Mouse (Mus musculus) ES-E14 (cell line): ENCODE results near the gene Eml4. TPM values are rescaled to one million over a fixed set of nuclear protein-coding genes. Genes with fewer than 3 reads are reported as not detected.

Experiments
- DNase-seq: peaks from one replicate; pipeline ENCODE4 v3.0.0-alpha.2; 2013; ENCODE audit warnings: low read depth, low spot score
- H3K27ac ChIP-seq: 2 replicates; pipeline ENCODE4 v1.5.1; 2012; ENCODE audit warnings: low read depth, mild to moderate bottlenecking, low read length, moderate library complexity, mixed read lengths; ENCODE audit not compliant: poor library complexity, insufficient read depth, severe bottlenecking
- H3K36me3 ChIP-seq: 2 replicates; pipeline ENCODE4 v1.6.1; 2012; ENCODE audit warnings: mild to moderate bottlenecking, low read length, moderate library complexity, mixed read lengths; ENCODE audit not compliant: control insufficient read depth, poor library complexity, insufficient read depth, severe bottlenecking
- H3K4me1 ChIP-seq, 2 experiments: fragments of 150-350 bp in 1 of 2; sonication (generic) in 1 of 2; 2 replicates each; pipeline ENCODE4 v1.6.1; 2012; ENCODE audit warnings: low read length in 2 of 2, mild to moderate bottlenecking in 1 of 2, mixed read lengths in 1 of 2; ENCODE audit not compliant: control insufficient read depth in 2 of 2, insufficient read depth in 2 of 2, poor library complexity in 1 of 2
- H3K4me3 ChIP-seq, 2 experiments: fragments of 150-350 bp in 1 of 2; sonication (generic) in 1 of 2; 2 replicates each; pipeline ENCODE4 v1.5.1; 2012; ENCODE audit warnings: low read length in 2 of 2, low read depth in 1 of 2, mild to moderate bottlenecking in 1 of 2, mixed read lengths in 1 of 2; ENCODE audit not compliant: insufficient read depth in 1 of 2, poor library complexity in 1 of 2, severe bottlenecking in 1 of 2
- H3K9ac ChIP-seq: 2 replicates; pipeline ENCODE4 v1.6.1; 2012; ENCODE audit warnings: low read depth, mild to moderate bottlenecking, low read length, mixed read lengths; ENCODE audit not compliant: poor library complexity, insufficient read depth, severe bottlenecking
- H3K9me3 ChIP-seq: fragments of 150-350 bp; sonication (generic); 2 replicates; pipeline ENCODE4 v1.6.1; 2012; ENCODE audit warnings: low read depth, mild to moderate bottlenecking, low read length; ENCODE audit not compliant: control insufficient read depth, insufficient read depth
- CHD2 ChIP-seq: IDR thresholded peaks from 2 replicates; pipeline ENCODE4 v1.6.1; 2014; ENCODE audit warnings: mild to moderate bottlenecking, low read depth, low read length, inconsistent platforms
- HCFC1 ChIP-seq: IDR thresholded peaks from 2 replicates; pipeline ENCODE4 v1.6.1; 2012; ENCODE audit warnings: low read length, inconsistent platforms, borderline replicate concordance; ENCODE audit not compliant: insufficient read depth
- MAFK ChIP-seq: IDR thresholded peaks from 2 replicates; pipeline ENCODE4 v1.6.1; 2014; ENCODE audit warnings: mild to moderate bottlenecking, low read depth, low read length, inconsistent platforms; ENCODE audit not compliant: insufficient read depth
- ZC3H11A ChIP-seq: IDR thresholded peaks from 2 replicates; pipeline ENCODE4 v1.6.1; 2012; ENCODE audit warnings: low read depth, mild to moderate bottlenecking, inconsistent platforms, low read length, borderline replicate concordance
- ZNF384 ChIP-seq: IDR thresholded peaks from 2 replicates; pipeline ENCODE4 v1.6.1; 2012; ENCODE audit warnings: low read depth, low read length, inconsistent platforms
- in situ Hi-C, 2 experiments: fragments of 600-800 bp; cut with MboI; formaldehyde crosslinking; loops; one replicate each; pipeline ENCODE4 v1.15.1; 2025; ENCODE audit warnings: low sequenced_read_pairs in 2 of 2, inconsistent platforms in 1 of 2; ENCODE audit not compliant: unreplicated experiment in 2 of 2
- total RNA-seq: library from RNA; depleted of rRNA; stranded (reverse); fragments of 300-350 nt; gene quantifications from 2 replicates; pipeline ENCODE4 v1.2.3, GENCODE M21; 2012

Eml4 gene
- total RNA-seq, 1 experiment = 43.0 TPM

- in situ Hi-C loops = no loop called here
- no peak for DNase-seq
- Histone ChIP-seq H3K9ac (peak overlapping the region; percentile 26), H3K27ac (no peak overlapping the region), H3K4me3 (peak overlapping the region; percentile 44 to 51), H3K9me3 (no peaks in the 10 kb centered on the region), H3K4me1 (peaks cover 0 to 19% of the 10 kb centered on the region in 2 experiments; a peak in 2 of 4 replicates), H3K36me3 (no peaks in the 10 kb centered on the region)
- no peak for TF ChIP-seq MAFK
- no peak for TF ChIP-seq ZNF384
- TF ChIP-seq CHD2 = no peak
- TF ChIP-seq HCFC1 = no peak
- no peak for TF ChIP-seq ZC3H11A
Measured at GRCm38 (mm10) chr17:83312244-83312918, 38.4 kb upstream of the Eml4 start.

DNA sequence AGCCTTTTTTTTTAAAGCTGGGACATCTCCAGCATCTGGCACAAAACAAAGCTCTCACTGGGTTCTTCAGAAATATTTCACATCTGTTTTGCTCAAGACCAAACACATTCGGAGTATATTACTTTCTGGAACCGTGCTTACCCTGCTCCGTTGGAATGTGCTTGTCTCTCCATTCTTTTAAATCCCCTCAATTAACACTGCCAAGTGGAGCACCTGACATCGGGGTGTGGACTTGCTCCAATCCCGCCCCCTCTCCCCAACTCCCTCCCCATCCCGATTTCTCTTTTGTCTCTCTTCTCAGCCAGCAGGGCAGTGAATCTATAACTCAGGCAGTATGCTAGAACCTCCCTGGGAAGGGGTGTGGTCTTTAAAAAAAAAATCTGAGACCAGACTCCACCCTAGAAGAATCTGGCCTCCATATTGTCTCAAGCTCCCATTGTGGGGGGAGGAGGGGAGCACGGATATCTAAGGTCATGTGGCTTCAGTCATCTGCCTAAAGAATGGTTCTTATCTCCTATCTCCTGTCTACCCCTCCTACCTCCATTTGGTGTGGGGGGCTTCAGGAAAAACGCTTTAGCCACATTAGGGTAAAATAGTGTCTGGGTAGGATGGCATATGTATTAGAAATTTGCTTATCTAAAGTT, 37.6 kb upstream of the Eml4 start:
- Histone ChIP-seq H3K9me3 (no peaks in the 10 kb centered on the region), H3K36me3 (no peaks in the 10 kb centered on the region), H3K4me1 (peaks cover 0 to 19% of the 10 kb centered on the region in 2 experiments; a peak in 2 of 4 replicates), H3K4me3 (no peak overlapping the region), H3K27ac (no peak overlapping the region), H3K9ac (no peak overlapping the region)
- no peak for DNase-seq
- in situ Hi-C loops = no loop called here
- no peak for TF ChIP-seq ZC3H11A
- TF ChIP-seq ZNF384 = peak; percentile 55; the same call in 1 of the 2 replicates

DNA sequence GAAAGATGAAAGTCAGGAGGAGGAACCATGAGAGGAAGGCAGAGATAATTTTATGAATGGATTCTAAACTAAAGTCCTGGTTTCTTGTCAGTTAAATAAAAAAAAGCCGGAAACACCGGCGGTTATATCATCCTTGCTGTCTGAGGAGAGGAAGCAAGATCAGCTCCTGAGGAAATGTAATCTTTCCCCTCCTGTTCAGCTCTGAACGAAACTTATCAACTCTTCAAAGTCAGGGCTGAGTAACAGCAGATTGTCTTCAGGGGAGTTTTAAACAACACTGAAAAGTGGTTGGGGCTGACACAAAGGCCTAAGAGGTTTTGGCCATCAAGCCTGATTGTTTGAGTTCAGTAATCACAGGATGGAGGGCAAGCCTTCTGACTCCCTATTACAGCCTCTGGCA, 35.3 kb upstream of the Eml4 start:
- TF ChIP-seq ZNF384 (no peak), CHD2 (no peak), MAFK (no peak), HCFC1 (no peak), ZC3H11A (no peak)
- H3K27ac ChIP-seq = no peak overlapping the region

DNA sequence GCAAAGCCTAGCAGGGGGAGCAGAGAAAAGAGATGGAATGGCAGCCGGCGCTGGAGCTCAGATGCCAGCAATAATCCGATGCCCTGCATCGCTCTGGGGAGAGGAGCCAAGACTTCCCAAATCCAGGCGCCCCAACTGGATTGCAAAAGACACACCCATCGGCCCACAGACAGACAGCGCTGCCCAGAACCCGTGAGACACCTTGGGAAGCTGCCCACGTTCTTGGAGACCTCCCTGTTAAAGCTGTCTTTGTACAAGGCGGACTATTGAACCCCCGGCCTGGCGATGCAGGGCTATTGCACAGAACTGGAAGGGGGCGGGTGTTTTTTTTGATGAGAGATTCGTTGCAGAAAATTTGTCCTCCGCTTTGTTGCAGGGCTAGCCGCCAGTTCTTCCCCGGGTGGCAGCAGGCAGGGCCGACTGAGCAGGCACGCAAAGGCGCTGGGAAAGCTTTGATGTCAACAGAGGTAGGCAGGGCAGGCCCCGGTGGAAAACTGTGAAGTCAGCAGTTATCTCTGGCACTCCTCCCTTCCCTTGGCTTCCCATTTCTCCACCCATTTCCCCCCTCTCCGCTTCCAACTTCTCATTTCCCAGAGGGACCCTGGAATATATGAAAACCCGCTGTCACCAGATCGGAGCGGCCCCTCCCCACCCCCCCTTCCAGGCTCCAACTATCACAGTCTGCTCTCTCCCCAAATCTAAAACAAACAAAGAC, 28.0 kb upstream of the Eml4 start:
- no peak for DNase-seq
- Histone ChIP-seq H3K9ac (0 out of 2 replicates have a peak overlapping the region, but pooled peaks have one; percentile 15), H3K36me3 (no peaks in the 10 kb centered on the region), H3K9me3 (no peaks in the 10 kb centered on the region), H3K4me1 (peaks cover 2 to 4% of the 10 kb centered on the region in 2 experiments; a peak in 2 of 4 replicates), H3K27ac (no peak overlapping the region), H3K4me3 (peak overlapping the region; percentile 28 to 43; a peak in 3 of 4 replicates)
- peak; percentile 90 for TF ChIP-seq MAFK
- no peak for TF ChIP-seq ZC3H11A
- in situ Hi-C loops = no loop called here

More for the DNA sequence above, 35.3 kb upstream of the Eml4 start:
- H3K4me3 ChIP-seq = no peak overlapping the region
- peaks cover 0 to 14% of the 10 kb centered on the region in 2 experiments; a peak in 2 of 4 replicates for H3K4me1 ChIP-seq
- DNase-seq = no peak
- no peaks in the 10 kb centered on the region for H3K36me3 ChIP-seq
- in situ Hi-C loops = no loop called here
- H3K9me3 ChIP-seq = no peaks in the 10 kb centered on the region
- no peak overlapping the region for H3K9ac ChIP-seq
